Mouse (Mus musculus) E14TG2a.4 (cell line): Measurements from ENCODE around the gene Fry.
A peak's percentile ranks its signal among the peaks of the same experiment; 100 is the strongest.

ENCODE experiments used
- H3K27me3 ChIP-seq: 2 replicates; pipeline ENCODE4 v1.6.1; 2014; ENCODE audit warnings: low read length, control low read depth; ENCODE audit not compliant: insufficient read depth
- H3K36me3 ChIP-seq: 2 replicates; pipeline ENCODE4 v1.6.1; 2014; ENCODE audit warnings: low read length, control low read depth; ENCODE audit not compliant: insufficient read depth
- H3K4me1 ChIP-seq: replicated peaks from 2 replicates; pipeline ENCODE4 v1.6.1; 2014; ENCODE audit warnings: low read depth, low read length, control low read depth
- H3K4me3 ChIP-seq: replicated peaks from 2 replicates; pipeline ENCODE4 v1.5.1; 2014; ENCODE audit warnings: mild to moderate bottlenecking, low read length
- H3K9me3 ChIP-seq: 2 replicates; pipeline ENCODE4 v1.6.1; 2014; ENCODE audit warnings: low read length, control low read depth
- CTCF ChIP-seq: conservative IDR thresholded peaks from 2 replicates; pipeline ENCODE4 v1.5.1; 2014; ENCODE audit warnings: low read length
- NANOG ChIP-seq: IDR thresholded peaks from 2 replicates; pipeline ENCODE4 v1.6.1; 2014; ENCODE audit warnings: borderline replicate concordance, low read length, mixed read lengths
- POU5F1 ChIP-seq: IDR thresholded peaks from 2 replicates; pipeline ENCODE4 v1.6.1; 2014; ENCODE audit warnings: low read length, borderline replicate concordance

Gene Fry

DNA sequence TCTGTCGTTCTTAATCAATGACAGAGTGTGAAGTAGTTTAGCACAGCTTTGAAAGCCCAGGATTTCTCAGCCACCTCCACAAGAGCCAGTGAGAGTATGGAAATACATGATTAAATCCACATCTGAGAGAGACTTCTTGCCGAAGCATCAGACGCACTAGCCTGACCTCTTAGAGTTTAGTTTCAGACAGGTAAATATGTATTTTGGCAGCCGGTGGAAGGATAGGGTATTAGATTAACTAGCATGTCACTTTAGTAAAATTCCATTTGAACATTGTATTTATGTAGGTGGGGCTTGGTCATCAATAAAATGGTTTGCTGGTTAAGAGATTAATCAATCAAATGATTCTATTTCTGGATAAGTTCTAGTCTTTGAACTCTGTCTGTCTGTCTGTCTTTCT is 152.0 kb downstream of the Fry start:
- H3K36me3 ChIP-seq: no peaks in the 10 kb centered on the region
- no peaks in the 10 kb centered on the region for H3K27me3 ChIP-seq
- TF ChIP-seq POU5F1: no peak
- no peak for TF ChIP-seq NANOG
- no peak for TF ChIP-seq CTCF
- H3K4me1 ChIP-seq: peaks cover 15% of the 10 kb centered on the region
- H3K4me3 ChIP-seq: no peak overlapping the region
- H3K9me3 ChIP-seq: no peaks in the 10 kb centered on the region

DNA sequence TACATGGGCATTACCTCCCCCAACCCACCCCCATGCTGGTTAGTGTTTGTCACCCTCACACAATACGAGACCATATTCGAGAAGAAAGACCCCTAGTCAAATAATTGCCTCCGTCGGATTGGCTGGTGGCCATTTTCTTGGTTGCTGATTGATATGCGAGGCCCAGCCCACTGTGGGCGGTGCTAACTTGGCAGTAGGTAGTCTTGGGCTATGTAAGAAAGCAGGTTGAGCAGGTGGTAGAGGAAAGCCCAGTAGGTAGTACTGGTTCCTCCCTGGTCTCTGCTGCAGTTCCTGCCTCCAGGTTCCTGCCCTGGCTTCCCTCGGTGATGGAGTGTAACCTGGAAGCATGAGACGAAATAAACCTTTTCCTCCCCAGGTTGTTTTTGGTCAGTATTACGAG is 153.7 kb downstream of the Fry start:
- no peak for TF ChIP-seq POU5F1
- TF ChIP-seq CTCF: no peak
- no peak for TF ChIP-seq NANOG
- no peaks in the 10 kb centered on the region for H3K27me3 ChIP-seq
- no peak overlapping the region for H3K4me3 ChIP-seq
- no peaks in the 10 kb centered on the region for H3K9me3 ChIP-seq
- H3K36me3 ChIP-seq: no peaks in the 10 kb centered on the region
- H3K4me1 ChIP-seq: peaks cover 29% of the 10 kb centered on the region

DNA sequence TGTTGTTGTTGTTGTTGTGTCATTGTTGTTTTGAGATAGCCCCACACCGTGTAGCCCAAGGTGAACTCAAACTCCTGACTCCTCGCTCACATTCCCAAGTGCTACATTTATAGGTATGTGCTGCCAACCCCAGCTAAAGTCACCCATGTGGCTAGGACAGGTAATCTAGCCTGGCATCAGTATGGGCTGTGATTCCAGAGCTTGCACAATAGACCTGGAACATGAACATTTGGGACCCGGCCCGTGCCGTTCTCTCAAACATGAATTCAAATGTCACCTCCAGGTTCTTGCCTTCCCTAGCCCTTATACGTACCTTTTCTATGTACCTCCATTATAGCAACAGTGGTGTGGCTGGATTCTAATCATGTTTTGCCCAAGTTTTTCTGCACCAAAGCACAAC is 156.9 kb downstream of the Fry start:
- TF ChIP-seq CTCF (no peak), POU5F1 (no peak), NANOG (no peak)
- H3K9me3 ChIP-seq: no peaks in the 10 kb centered on the region
- H3K27me3 ChIP-seq: no peaks in the 10 kb centered on the region
- H3K4me3 ChIP-seq: no peak overlapping the region
- no peaks in the 10 kb centered on the region for H3K36me3 ChIP-seq
- H3K4me1 ChIP-seq: peaks cover 24% of the 10 kb centered on the region

DNA sequence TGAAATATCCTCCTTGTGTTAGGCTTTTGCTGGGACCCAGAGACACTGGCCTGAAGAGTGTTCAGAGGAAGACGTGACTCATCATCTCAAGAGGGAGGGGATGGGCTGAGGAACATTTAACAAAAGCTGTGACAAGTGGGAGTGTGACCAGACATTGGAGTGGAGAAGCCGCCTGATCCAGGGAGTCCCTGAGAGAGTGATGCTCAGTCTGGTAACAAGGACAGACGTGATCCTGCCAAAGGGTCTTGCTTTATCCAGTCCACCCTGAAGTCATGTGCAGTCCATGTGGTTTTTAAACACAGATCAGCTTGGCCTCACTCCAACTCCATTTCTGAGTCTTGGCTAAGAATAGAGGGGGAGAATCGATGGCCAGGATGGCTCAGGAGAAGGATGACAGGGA is 158.2 kb downstream of the Fry start:
- H3K36me3 ChIP-seq: no peaks in the 10 kb centered on the region
- H3K27me3 ChIP-seq: no peaks in the 10 kb centered on the region
- no peak for TF ChIP-seq CTCF
- no peak for TF ChIP-seq NANOG
- TF ChIP-seq POU5F1: no peak
- H3K4me1 ChIP-seq: peaks cover 24% of the 10 kb centered on the region
- peaks cover 3% of the 10 kb centered on the region; the same call in 1 of the 2 replicates for H3K9me3 ChIP-seq
- no peak overlapping the region for H3K4me3 ChIP-seq

- peaks cover 17% of the 10 kb centered on the region for H3K4me1 ChIP-seq
- H3K36me3 ChIP-seq: no peaks in the 10 kb centered on the region
- peaks cover 3% of the 10 kb centered on the region; the same call in 1 of the 2 replicates for H3K9me3 ChIP-seq
- no peak for TF ChIP-seq CTCF
- TF ChIP-seq POU5F1: no peak
- no peak for TF ChIP-seq NANOG
- H3K4me3 ChIP-seq: no peak overlapping the region
- no peaks in the 10 kb centered on the region for H3K27me3 ChIP-seq
Observed at GRCm38 (mm10) chr5:150279387-150279786, 160.9 kb downstream of the Fry start.

DNA sequence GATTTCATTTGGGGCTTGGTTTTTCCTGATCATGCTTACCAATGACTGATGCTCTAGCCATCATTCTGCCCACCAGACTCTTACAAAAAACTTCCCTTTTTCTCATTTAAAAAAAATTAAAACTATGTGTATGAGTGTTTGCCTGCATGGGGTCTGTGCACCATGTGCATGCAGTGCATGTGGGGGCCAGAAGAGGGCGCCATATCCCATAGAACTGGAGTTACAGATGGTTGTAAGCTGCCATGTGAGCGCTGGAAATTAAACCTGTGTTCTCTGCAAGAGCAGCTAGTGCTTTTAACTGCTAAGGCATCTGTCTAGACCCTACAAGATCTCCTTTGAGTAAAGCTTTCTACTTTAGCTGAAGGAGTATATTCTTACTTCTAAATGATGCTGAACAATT is 162.6 kb downstream of the Fry start:
- TF ChIP-seq CTCF (peak; percentile 86), POU5F1 (no peak)
- Histone ChIP-seq H3K4me3 (no peak overlapping the region), H3K27me3 (no peaks in the 10 kb centered on the region), H3K9me3 (peaks cover 3% of the 10 kb centered on the region; the same call in 1 of the 2 replicates), H3K4me1 (peaks cover 8% of the 10 kb centered on the region), H3K36me3 (no peaks in the 10 kb centered on the region)

DNA sequence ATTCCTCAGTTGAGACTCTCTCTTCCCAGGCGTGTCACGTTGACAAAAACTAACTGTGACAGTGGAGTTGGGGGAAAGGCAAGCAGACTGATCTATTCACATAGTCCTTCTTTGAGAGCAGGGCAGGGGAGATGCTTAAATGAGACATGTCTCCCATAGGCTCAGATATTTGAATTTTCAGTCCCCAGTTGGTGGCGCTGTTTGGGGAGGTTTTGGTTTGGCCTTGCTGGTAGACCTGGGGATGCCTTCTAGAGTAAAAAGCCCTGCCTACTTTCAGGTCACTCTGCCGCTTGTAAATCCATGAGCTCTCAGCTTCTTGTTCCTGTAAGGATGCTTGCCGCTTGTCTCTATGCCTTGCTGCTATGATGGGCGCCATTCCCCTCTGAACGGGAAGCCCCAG is 163.6 kb downstream of the Fry start:
- H3K27me3 ChIP-seq: no peaks in the 10 kb centered on the region
- no peaks in the 10 kb centered on the region for H3K36me3 ChIP-seq
- H3K4me1 ChIP-seq: peaks cover 1% of the 10 kb centered on the region; the same call in 1 of the 2 replicates
- H3K4me3 ChIP-seq: no peak overlapping the region
- peaks cover 3% of the 10 kb centered on the region; the same call in 1 of the 2 replicates for H3K9me3 ChIP-seq
- TF ChIP-seq CTCF (peak; percentile 46), NANOG (no peak), POU5F1 (no peak)

GRCm38 (mm10) chr5:150287949-150288348 is 169.5 kb downstream of the Fry start:
- TF ChIP-seq POU5F1 (no peak), NANOG (no peak), CTCF (no peak)
- no peaks in the 10 kb centered on the region for H3K36me3 ChIP-seq
- H3K4me1 ChIP-seq: peaks cover 36% of the 10 kb centered on the region
- H3K9me3 ChIP-seq: no peaks in the 10 kb centered on the region
- H3K4me3 ChIP-seq: no peak overlapping the region
- H3K27me3 ChIP-seq: no peaks in the 10 kb centered on the region

- H3K4me1 ChIP-seq: peaks cover 36% of the 10 kb centered on the region
- no peaks in the 10 kb centered on the region for H3K27me3 ChIP-seq
- TF ChIP-seq NANOG (no peak), CTCF (peak; percentile 40)
- H3K36me3 ChIP-seq: no peaks in the 10 kb centered on the region
- H3K9me3 ChIP-seq: no peaks in the 10 kb centered on the region
- H3K4me3 ChIP-seq: no peak overlapping the region
Observed at GRCm38 (mm10) chr5:150289611-150290010, 171.2 kb downstream of the Fry start.
